Mouse (Mus musculus) ovary, postnatal 10 days (tissue): ENCODE data around the gene Alg6.

ENCODE experiments used
- DNase-seq: peaks from one replicate; pipeline ENCODE4 v3.0.0; 2022; ENCODE audit warnings: low spot score

The Alg6 gene

GRCm38 (mm10) chr4:99714904-99715782 lies at the start of gene Alg6:
Alg6 (plus strand) TSS chr4:99715664.
- DNase-seq = peak; percentile 97

DNA sequence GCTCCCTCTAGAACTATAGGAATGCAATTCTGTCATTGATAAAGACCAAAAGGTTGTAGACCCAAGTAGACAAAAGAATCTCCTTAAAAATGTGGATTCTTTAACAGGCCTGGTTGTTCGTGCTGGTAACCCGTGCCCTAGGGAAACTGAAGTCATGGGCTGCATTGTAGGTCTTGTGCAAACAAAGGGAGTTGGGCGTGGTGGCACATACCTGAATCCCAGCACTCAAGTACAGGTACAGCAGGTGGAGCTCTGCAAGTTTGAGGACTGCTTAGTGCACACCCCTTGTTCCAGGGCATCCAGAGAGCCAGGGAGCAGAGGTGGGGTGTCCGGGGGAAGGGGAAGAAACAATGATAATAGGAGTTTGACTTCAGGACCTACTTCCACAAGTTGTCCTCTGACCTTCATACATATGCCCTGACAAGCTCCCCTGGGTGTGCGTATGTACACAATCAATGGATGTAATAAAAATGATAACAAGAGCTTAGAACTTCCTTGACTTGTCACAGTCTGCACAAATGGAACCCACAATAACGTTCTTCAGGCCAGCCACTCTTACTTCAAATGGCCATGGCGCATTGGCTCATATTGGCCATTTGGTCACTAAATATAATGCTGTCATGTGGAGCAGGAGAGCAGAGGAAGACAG lies 45.1 kb upstream of the Alg6 start:
- no peak for DNase-seq

DNA sequence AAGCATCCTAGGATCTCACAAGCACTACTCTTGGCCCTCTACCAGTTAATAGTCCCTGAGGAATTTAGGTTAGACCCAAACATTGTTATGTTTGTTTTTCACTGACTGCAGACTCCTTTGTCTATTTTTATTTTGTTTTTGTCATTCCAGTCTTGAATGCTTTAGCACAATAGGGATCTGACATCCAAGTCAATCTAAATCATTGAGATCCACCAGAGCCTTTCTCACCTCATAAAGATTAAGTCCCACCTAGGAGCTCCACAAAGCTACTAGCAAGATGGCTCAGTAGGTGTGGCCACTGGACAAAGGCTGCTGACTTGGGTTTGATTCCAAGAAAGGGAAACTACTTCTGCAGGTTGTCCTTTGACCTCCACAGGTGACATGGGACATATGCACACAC lies 40.3 kb upstream of the Alg6 start:
- no peak for DNase-seq

DNA sequence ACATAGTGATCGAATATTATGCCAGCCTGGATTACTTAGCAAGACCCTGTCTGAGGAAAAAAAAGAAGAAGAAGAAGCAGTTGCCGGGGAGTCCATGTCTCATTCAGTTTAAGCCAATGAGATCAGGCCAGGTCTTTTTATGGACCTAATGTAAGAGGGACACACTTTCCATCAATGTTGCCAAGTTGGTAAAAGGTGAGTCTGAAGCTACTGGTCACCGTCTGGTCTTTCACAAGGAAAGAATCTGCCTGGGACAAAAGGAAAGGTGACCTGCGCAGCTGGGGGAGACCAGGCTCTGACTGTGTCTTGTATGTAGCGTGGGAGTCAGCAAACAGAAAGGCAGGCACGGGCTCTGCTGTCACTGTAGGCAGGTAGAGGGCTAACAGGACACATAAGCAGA lies 31.5 kb upstream of the Alg6 start:
- no peak for DNase-seq

GRCm38 (mm10) chr4:99686308-99686707 lies 29.2 kb upstream of the Alg6 start:
- DNase-seq = no peak

- DNase-seq = no peak
Measured at GRCm38 (mm10) chr4:99712583-99713183, 2.8 kb upstream of the Alg6 start.

DNA sequence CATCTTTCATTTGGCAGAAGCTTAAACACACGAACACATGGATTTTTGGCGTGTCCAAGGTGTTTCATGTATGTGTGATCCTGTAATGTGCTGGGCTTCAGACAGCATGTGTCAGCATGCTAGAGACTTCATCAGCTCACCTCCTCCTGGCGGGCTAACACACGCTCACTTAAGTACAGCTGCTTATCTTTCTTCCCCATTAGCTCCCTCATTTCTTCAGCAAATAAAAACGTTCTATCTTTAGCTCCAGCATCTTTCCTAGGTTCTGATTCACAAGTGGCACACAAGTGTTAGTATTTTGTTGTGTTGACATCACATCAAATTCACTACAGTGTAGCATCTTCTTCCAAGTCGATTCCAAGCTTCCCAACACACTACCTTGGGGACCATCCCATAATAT lies 1.5 kb upstream of the Alg6 start:
- DNase-seq = no peak

- DNase-seq = no peak
Measured at GRCm38 (mm10) chr4:99715783-99716416, 436 bp downstream of the Alg6 start.

DNA sequence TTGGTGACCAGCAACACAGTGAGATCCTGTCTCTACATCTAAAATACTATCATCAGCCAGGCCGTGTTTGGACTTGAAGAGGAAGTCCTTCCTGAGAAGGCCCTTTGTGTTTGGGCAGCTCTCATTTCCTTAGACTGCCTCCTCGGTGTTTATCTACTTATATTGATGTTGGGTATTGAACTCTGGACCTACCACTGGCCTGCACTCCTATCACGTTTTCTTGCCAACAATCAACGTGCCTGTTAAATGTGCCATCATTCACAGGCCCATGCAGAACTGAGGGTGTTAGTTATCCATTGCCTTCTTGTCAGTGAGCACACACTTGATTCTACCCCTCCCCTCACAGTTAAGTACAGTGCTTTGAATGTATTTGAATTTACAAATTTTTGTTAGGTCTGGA lies 2.4 kb downstream of the Alg6 start:
- DNase-seq = no peak

DNA sequence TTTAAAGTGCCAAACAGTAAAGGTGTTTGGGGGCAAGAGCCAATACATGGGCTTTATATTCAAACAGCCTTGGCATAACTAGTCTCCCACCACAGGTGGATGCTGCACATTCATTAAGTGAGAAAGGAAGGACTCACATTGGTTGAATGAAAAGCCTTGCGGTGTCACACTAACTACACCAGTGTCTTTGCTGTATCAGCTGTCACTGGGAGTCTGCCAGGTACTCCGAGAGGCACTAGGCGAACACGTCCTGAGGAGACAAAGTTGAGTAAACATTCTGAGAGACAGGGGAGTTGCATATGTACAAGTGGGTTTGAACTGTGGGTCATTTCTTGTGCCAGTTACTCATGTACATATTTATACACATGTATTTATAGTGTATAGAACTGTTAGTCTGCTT lies 8.9 kb downstream of the Alg6 start:
- no peak for DNase-seq

DNA sequence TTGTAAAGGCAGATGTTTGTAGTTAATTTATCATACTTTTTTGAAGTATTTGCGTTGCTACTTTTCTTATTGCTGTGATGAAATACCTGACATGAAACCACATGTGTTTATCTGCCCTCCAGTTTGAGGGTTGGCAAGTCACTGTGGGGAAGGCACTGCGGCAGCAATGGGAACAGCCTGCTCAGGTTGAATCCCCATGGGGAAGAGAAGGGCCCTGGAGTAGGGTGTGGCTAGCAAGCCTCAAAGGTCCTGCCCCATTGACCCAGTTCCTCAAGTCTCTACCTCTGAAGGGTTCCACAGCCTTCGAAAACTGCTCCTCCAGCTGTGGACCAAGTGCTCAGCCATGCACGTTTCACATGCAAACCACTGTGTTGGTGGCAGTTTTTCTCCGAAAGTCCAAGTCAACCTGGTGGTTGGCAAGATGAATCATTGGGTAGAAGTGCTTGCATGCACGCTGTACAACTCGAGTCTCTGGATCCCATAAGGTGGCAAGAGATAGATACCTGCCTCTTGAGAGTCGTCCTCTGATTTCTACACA lies 10.5 kb downstream of the Alg6 start:
- no peak for DNase-seq

- no peak for DNase-seq
Measured at GRCm38 (mm10) chr4:99739836-99740235, 24.4 kb downstream of the Alg6 start.

GRCm38 (mm10) chr4:99752426-99752825 lies 37.0 kb downstream of the Alg6 start:
- no peak for DNase-seq

DNA sequence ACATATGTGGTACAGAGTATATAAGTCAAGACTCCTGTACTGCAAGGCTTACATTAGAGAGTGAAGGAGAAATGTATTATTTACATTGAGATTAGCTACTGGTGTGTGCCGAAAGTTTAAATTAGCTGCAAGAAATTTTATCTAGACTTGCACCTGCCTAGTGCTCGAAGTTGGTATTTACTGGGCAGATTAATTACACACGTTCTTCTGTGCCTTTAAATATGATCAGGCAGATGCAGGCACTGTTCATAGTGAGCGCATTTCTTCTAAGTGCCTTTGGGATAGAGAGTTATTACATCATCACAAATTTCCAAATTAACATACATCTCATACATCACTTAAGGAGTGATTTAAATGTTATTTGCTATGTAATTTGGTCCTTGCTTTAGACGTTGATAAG lies 50.8 kb downstream of the Alg6 start:
- DNase-seq = no peak

DNA sequence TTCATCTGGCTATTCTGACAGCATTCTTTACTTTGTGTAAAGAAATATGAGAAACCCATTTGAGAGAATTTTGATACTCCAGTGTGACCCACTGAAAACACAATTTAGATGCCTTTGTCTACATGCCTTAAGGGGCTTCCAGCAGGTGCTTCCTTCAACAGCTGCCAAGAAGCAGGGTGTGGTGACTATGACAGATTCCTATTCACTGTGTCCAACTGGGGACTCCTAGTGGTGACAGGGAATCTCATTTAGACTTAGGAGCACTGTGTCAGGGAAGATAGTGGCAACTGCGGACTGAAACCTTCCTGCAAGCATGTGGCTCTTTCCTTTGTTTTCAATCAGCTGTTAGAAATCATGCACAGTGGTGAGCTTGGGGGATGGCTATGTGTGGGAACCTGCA lies 51.3 kb downstream of the Alg6 start:
- DNase-seq = no peak

- DNase-seq = no peak
Measured at GRCm38 (mm10) chr4:99770555-99770954, 55.1 kb downstream of the Alg6 start.

- DNase-seq = no peak
Measured at GRCm38 (mm10) chr4:99773041-99773440, 57.6 kb downstream of the Alg6 start.

- no peak for DNase-seq
Measured at GRCm38 (mm10) chr4:99792365-99792764, 76.9 kb downstream of the Alg6 start.
